Mouse (Mus musculus): ENCODE data around the gene Reep3. TPM values are rescaled to one million over a fixed set of nuclear protein-coding genes. Genes with fewer than 3 reads are reported as not detected.

Reep3 gene
- total RNA-seq (2023), result 25.6 to 29.5 TPM (median 25.8 TPM) in 4 replicates

GRCm38 (mm10) chr10:67096621-67097436 is at the start of gene Reep3:
Gene Reep3 (minus strand): TSS chr10:67096945.

GRCm38 (mm10) chr10:67095798-67096620 is 736 bp downstream of the Reep3 start, which contains the start of gene Jmjd1c:
Gene Jmjd1c (plus strand): TSS chr10:67096125.

Other genes starting within 250 kb of the Reep3 start
- 491 to 539 TPM (median 498 TPM) in 4 replicates for gene Jmjd1c, start 820 bp downstream of the Reep3 start, total RNA-seq (2023)
- gene Nrbf2, start 188.4 kb upstream of the Reep3 start, total RNA-seq (2023), result 15.3 to 18.9 TPM (median 17.5 TPM) in 4 replicates